Mouse (Mus musculus): ENCODE data around the gene Chrna1. TPM values are rescaled to one million over a fixed set of nuclear protein-coding genes. Genes with fewer than 3 reads are reported as not detected.
A peak's percentile ranks its signal among the peaks of the same experiment; 100 is the strongest.
"Not testable (repeated sequence)": the region's sequence is repeated elsewhere in the genome, so short reads cannot be mapped to it uniquely, and the experiment has no call there.

Gene Chrna1
- total RNA-seq, 2 experiments from 2014 or later, result 31.7 to 37.0 TPM

- no peak for DNase-seq
These were observed 22.2 kb downstream of the Chrna1 start for GRCm38 (mm10) chr2:73557956-73558355.

GRCm38 (mm10) chr2:73557061-73557460, 23.1 kb downstream of the Chrna1 start:
- not testable (repeated sequence) for DNase-seq

GRCm38 (mm10) chr2:73554389-73554788, 25.7 kb downstream of the Chrna1 start:
- no peak for DNase-seq

GRCm38 (mm10) chr2:73552926-73553325, 27.2 kb downstream of the Chrna1 start:
- no peak for DNase-seq

- DNase-seq, result peak; percentile 41
These were observed 29.4 kb downstream of the Chrna1 start for GRCm38 (mm10) chr2:73550725-73551124.

- no peak for DNase-seq
These were observed 31.6 kb downstream of the Chrna1 start for GRCm38 (mm10) chr2:73548542-73548941.

- no peak for DNase-seq
These were observed 32.9 kb downstream of the Chrna1 start for GRCm38 (mm10) chr2:73547256-73547655.

GRCm38 (mm10) chr2:73545556-73545955, 34.6 kb downstream of the Chrna1 start:
- DNase-seq, result no peak

GRCm38 (mm10) chr2:73540450-73541162, 39.5 kb downstream of the Chrna1 start:
- no peak for DNase-seq

GRCm38 (mm10) chr2:73539697-73540096, 40.4 kb downstream of the Chrna1 start:
- no peak for DNase-seq

GRCm38 (mm10) chr2:73539141-73539540, 41.0 kb downstream of the Chrna1 start:
- DNase-seq, result no peak

GRCm38 (mm10) chr2:73538590-73538989, 41.5 kb downstream of the Chrna1 start:
- DNase-seq, result no peak

- no peak for DNase-seq
These were observed 43.9 kb downstream of the Chrna1 start for GRCm38 (mm10) chr2:73536091-73536783.

- DNase-seq, result no peak
These were observed 45.4 kb downstream of the Chrna1 start for GRCm38 (mm10) chr2:73534720-73535119.

- no peak for DNase-seq
These were observed 49.7 kb downstream of the Chrna1 start for GRCm38 (mm10) chr2:73530487-73530886.

- DNase-seq, result peak; percentile 88
These were observed 50.5 kb downstream of the Chrna1 start, which contains the start of gene Wipf1 for GRCm38 (mm10) chr2:73529356-73530330. Wipf1 (minus strand) TSS chr2:73529734.

- peak; percentile 53 for DNase-seq
These were observed 51.4 kb downstream of the Chrna1 start for GRCm38 (mm10) chr2:73528516-73529355.

GRCm38 (mm10) chr2:73527956-73528355, 52.2 kb downstream of the Chrna1 start:
- DNase-seq, result no peak

GRCm38 (mm10) chr2:73526691-73527090, 53.4 kb downstream of the Chrna1 start:
- DNase-seq, result no peak

GRCm38 (mm10) chr2:73522891-73523290, 57.2 kb downstream of the Chrna1 start:
- DNase-seq, result no peak

- no peak for DNase-seq
These were observed 57.8 kb downstream of the Chrna1 start for GRCm38 (mm10) chr2:73522336-73522735.
